Mouse (Mus musculus) liver, postnatal 0 days (tissue): ENCODE data around the gene Zfp334. TPM values are rescaled to one million over a fixed set of nuclear protein-coding genes. Genes with fewer than 3 reads are reported as not detected.

Experiments
- ATAC-seq: fragments of 200-750 bp; cut with Nextera tagmentation; 2 replicates; pipeline ENCODE4 v1.8.0; 2017; ENCODE audit warnings: mild to moderate bottlenecking, moderate library complexity
- DNase-seq: peaks from one replicate; pipeline ENCODE4 v3.0.0-alpha.2; 2016
- H3K27ac ChIP-seq: fragments of 300-500 bp; sonication (generic); 2 replicates; pipeline ENCODE4 v1.5.1; 2014; ENCODE audit warnings: antibody characterized with exemption, moderate library complexity, mild to moderate bottlenecking, low read depth
- H3K27me3 ChIP-seq: fragments of 300-500 bp; sonication (generic); 2 replicates; pipeline ENCODE4 v1.6.1; 2014; ENCODE audit warnings: low read length, control low read depth, mixed read lengths; ENCODE audit not compliant: insufficient read depth
- H3K36me3 ChIP-seq: fragments of 300-500 bp; sonication (generic); replicated peaks from 2 replicates; pipeline ENCODE4 v1.6.1; 2014; ENCODE audit warnings: mild to moderate bottlenecking, control low read depth, low read length, moderate library complexity, mixed read lengths; ENCODE audit not compliant: insufficient read depth
- H3K4me1 ChIP-seq: fragments of 300-500 bp; sonication (generic); 2 replicates; pipeline ENCODE4 v1.6.1; 2014; ENCODE audit warnings: antibody characterized with exemption, mild to moderate bottlenecking, control low read depth; ENCODE audit not compliant: insufficient read depth
- H3K4me2 ChIP-seq: fragments of 300-500 bp; sonication (generic); 2 replicates; pipeline ENCODE4 v1.6.1; 2014; ENCODE audit warnings: low read depth, mild to moderate bottlenecking, low read length, moderate library complexity, mixed read lengths
- H3K4me3 ChIP-seq: fragments of 300-500 bp; sonication (generic); 2 replicates; pipeline ENCODE4 v1.5.1; 2014; ENCODE audit warnings: low read depth, low read length
- H3K9ac ChIP-seq: fragments of 300-500 bp; sonication (generic); replicated peaks from 2 replicates; pipeline ENCODE4 v1.6.1; 2014; ENCODE audit warnings: mild to moderate bottlenecking, moderate library complexity
- H3K9me3 ChIP-seq: fragments of 300-500 bp; sonication (generic); 2 replicates; pipeline ENCODE4 v1.6.1; 2016; ENCODE audit warnings: mild to moderate bottlenecking, control low read depth, low read length, mixed read lengths
- CTCF ChIP-seq: sonication (generic); IDR thresholded peaks from 2 replicates; pipeline ENCODE4 v1.5.1; 2016; ENCODE audit warnings: antibody characterized with exemption, low read depth
- EP300 ChIP-seq: IDR thresholded peaks from 2 replicates; pipeline ENCODE4 v1.6.1; 2016; ENCODE audit warnings: antibody characterized with exemption, low read depth, mild to moderate bottlenecking
- WGBS: fragments of 180-500 bp; shearing (Covaris S2); extraction: QIAGEN DNeasy Blood & Tissue Kit; methylation state at CpG from one replicate; pipeline ENCODE4 v1.1.7; 2014; ENCODE audit not compliant: insufficient replicate concordance; 5-methylcytosine and 5-hydroxymethylcytosine counted together
- polyA plus RNA-seq: library from polyadenylated mRNA; unstranded; fragments of >200 nt; fragmentation: Nextera tagmentation; extraction: Ambion mirVana; gene quantifications from 2 replicates; pipeline ENCODE4 v1.2.1, GENCODE M21; 2015

Zfp334 gene
- polyA plus RNA-seq, 1 experiment from 2014 or later, result 1.5 TPM

DNA sequence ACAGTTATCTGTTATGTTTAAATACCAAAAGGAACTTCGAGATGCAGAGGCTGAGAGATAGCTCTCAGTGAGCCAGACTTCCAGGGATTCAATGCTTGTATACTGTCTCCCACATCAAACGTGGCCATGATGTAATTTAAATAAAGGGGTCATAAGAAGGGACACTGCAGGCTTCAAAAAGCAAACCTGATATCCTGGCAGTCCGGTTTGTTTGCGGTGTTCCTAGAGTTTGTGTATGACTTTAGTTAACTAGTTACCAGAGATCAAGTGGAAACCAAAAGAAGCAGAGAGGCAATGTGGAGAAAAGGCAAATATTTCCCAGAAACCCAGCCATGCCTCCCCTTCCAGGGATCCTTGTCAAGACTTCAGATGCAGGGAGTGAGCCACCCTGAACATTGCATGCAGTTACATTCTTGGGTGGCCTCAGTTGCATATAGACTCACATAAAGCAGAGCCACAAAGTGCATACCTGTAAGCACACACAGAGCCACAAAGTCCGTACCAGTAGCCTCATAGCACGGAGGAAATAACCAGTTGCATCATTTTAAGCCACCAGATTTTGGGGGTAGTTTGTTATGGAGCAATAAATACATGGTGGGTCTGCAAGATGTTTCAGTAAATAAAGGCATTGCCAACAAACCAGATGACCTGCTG, 1.4 kb upstream of the Zfp334 start:
- Histone ChIP-seq H3K36me3 (peaks cover 4% of the 10 kb centered on the region), H3K4me3 (no peak overlapping the region), H3K4me1 (peaks cover 6% of the 10 kb centered on the region), H3K9ac (no peak overlapping the region), H3K27ac (peak overlapping the region; percentile 78), H3K27me3 (no peaks in the 10 kb centered on the region), H3K4me2 (no peak overlapping the region), H3K9me3 (peaks cover 3% of the 10 kb centered on the region; the same call in 1 of the 2 replicates)
- ATAC-seq (peak; percentile 65), DNase-seq (no peak)
- TF ChIP-seq EP300 (no peak), CTCF (no peak)
- 46% methylated on average over 6 of the region's 6 CpGs for WGBS

DNA sequence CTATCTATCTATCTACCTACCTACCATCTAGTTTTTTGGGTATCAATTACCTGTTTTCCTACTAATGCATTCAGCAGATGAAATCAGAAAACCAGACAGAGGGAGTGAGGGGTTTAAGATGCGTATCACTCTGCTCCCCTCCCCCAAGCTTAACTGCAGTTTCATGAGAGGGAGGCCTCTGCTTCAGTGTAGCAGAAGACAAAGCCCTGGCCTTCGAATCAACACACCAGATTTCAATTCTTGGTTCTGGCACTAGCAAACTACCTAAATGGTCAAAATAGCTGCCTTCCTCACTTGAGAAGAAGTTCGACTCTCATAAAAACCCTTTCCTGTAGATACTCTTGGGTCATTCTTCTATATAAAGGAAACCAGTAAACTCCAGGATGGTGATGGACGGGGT, 689 bp downstream of the Zfp334 start:
- TF ChIP-seq CTCF (no peak), EP300 (no peak)
- Histone ChIP-seq H3K9ac (peak overlapping the region; percentile 65), H3K4me2 (peak overlapping the region; percentile 72), H3K27ac (no peak overlapping the region), H3K4me3 (peak overlapping the region; percentile 58), H3K27me3 (no peaks in the 10 kb centered on the region), H3K9me3 (no peaks in the 10 kb centered on the region), H3K4me1 (peaks cover 3% of the 10 kb centered on the region), H3K36me3 (peaks cover 14% of the 10 kb centered on the region)
- 34% methylated on average over 4 of the region's 4 CpGs for WGBS
- ATAC-seq (no peak), DNase-seq (no peak)

GRCm38 (mm10) chr2:165380050-165380449, 8.0 kb downstream of the Zfp334 start:
- WGBS, result 93% methylated on average over 25 of the region's 25 CpGs
- Histone ChIP-seq H3K27ac (no peak overlapping the region), H3K4me2 (no peak overlapping the region), H3K4me3 (no peak overlapping the region), H3K4me1 (no peaks in the 10 kb centered on the region), H3K36me3 (peaks cover 41% of the 10 kb centered on the region), H3K9ac (no peak overlapping the region), H3K27me3 (no peaks in the 10 kb centered on the region), H3K9me3 (peaks cover 9% of the 10 kb centered on the region; the same call in 1 of the 2 replicates)
- DNase-seq (no peak), ATAC-seq (no peak)
- no peak for TF ChIP-seq EP300
- TF ChIP-seq CTCF, result no peak

GRCm38 (mm10) chr2:165376001-165376400, 12.1 kb downstream of the Zfp334 start:
- Histone ChIP-seq H3K4me2 (no peak overlapping the region), H3K4me1 (no peaks in the 10 kb centered on the region), H3K27me3 (no peaks in the 10 kb centered on the region), H3K36me3 (peaks cover 15% of the 10 kb centered on the region), H3K9me3 (peaks cover 9% of the 10 kb centered on the region; the same call in 1 of the 2 replicates), H3K4me3 (no peak overlapping the region), H3K27ac (no peak overlapping the region), H3K9ac (no peak overlapping the region)
- ATAC-seq, result no peak
- 54% methylated on average over 4 of the region's 4 CpGs for WGBS
- DNase-seq, result no peak
- TF ChIP-seq CTCF, result no peak
- no peak for TF ChIP-seq EP300

DNA sequence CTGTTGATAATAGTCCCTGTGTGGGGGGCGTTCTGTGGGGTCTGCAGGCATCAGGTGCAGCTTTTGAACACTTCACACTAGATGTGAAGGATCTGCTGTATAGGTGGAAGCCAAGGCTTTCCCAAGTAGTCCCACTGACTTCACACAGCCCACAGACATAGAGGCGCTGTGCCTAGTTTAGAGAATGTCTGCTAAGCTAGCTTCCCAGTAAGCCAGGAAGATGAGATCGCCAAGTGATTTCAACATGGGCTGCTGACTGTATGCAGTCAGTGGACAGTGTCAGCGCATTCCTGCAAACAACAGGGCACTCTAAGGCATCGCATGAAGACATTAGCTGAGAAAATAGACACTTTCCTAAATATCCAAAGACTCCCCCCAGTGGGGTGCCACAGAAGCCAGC, 12.6 kb downstream of the Zfp334 start:
- H3K4me1 ChIP-seq, result no peaks in the 10 kb centered on the region
- H3K27me3 ChIP-seq, result no peaks in the 10 kb centered on the region
- 64% methylated on average over 5 of the region's 5 CpGs for whole genome bisulfite sequencing
- H3K36me3 ChIP-seq, result peaks cover 10% of the 10 kb centered on the region
- H3K4me2 ChIP-seq, result no peak overlapping the region
- no peak overlapping the region for H3K4me3 ChIP-seq
- DNase-seq (no peak), ATAC-seq (no peak)
- peaks cover 4% of the 10 kb centered on the region; the same call in 1 of the 2 replicates for H3K9me3 ChIP-seq
- no peak overlapping the region for H3K9ac ChIP-seq
- H3K27ac ChIP-seq, result no peak overlapping the region
- no peak for TF ChIP-seq CTCF
- no peak for TF ChIP-seq EP300

DNA sequence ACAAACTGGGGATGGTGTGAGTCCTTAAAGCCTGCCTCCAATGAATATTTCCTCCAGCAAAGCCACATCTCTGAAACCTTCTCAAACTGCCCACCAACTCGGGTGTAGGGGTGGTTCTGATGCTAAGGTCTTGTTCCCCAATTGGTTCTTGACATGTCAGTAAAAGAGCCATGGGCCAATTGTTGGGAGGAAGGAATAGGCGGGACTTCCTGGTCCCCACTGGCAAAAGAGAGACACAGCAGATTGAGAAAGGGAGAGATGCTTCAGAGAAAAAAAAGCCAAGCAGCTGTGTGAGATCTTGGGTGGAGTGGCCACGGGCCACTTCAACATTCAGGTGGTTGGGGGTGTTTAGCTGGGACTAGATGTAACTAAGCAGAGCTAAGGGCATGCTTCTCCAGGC, 17.0 kb downstream of the Zfp334 start:
- H3K36me3 ChIP-seq, result no peaks in the 10 kb centered on the region
- peaks cover 8% of the 10 kb centered on the region for H3K4me1 ChIP-seq
- ATAC-seq (no peak), DNase-seq (no peak)
- no peak overlapping the region for H3K27ac ChIP-seq
- H3K9me3 ChIP-seq, result no peaks in the 10 kb centered on the region
- no peak overlapping the region for H3K4me3 ChIP-seq
- TF ChIP-seq EP300 (no peak), CTCF (no peak)
- H3K27me3 ChIP-seq, result peaks cover 10% of the 10 kb centered on the region; the same call in 1 of the 2 replicates
- 25% methylated on average over 3 of the region's 3 CpGs for WGBS
- H3K9ac ChIP-seq, result no peak overlapping the region
- no peak overlapping the region for H3K4me2 ChIP-seq
